Mouse (Mus musculus) cerebellum, adult 8-10 months (tissue): ENCODE measurements at regions not wholly inside any gene's neighbourhood (a gene's known extent, or its start where the extent isn't known, plus 50 kb on each side); places are given as distances from the start of the nearest gene placed in this dataset.

ENCODE experiments used
- DNase-seq: peaks from one replicate; pipeline ENCODE4 v3.0.0; 2022

GRCm38 (mm10) chr12:69452986-69453385 is 80.7 kb upstream of the Gm9887 start:
- DNase-seq: no peak

- no peak for DNase-seq
Observed at GRCm38 (mm10) chr12:69451110-69451509, 78.9 kb upstream of the Gm9887 start.

GRCm38 (mm10) chr12:69447962-69448767 is 75.9 kb upstream of the Gm9887 start:
- no peak for DNase-seq

- no peak for DNase-seq
Observed at GRCm38 (mm10) chr12:69447322-69447827, 75.1 kb upstream of the Gm9887 start.

GRCm38 (mm10) chr12:69446468-69447321 is 74.4 kb upstream of the Gm9887 start:
- DNase-seq: no peak

GRCm38 (mm10) chr12:69446085-69446467 is 73.8 kb upstream of the Gm9887 start:
- no peak for DNase-seq

- DNase-seq: no peak
Observed at GRCm38 (mm10) chr12:69442321-69442720, 70.1 kb upstream of the Gm9887 start.

GRCm38 (mm10) chr12:69441764-69442163 is 69.5 kb upstream of the Gm9887 start:
- DNase-seq: no peak

- DNase-seq: no peak
Observed at GRCm38 (mm10) chr12:69438271-69438670, 66.0 kb upstream of the Gm9887 start.

GRCm38 (mm10) chr12:69436839-69437501 is 64.7 kb upstream of the Gm9887 start:
- DNase-seq: no peak

GRCm38 (mm10) chr12:69434315-69434714 is 62.1 kb upstream of the Gm9887 start:
- DNase-seq: no peak

- DNase-seq: no peak
Observed at GRCm38 (mm10) chr12:69432086-69432485, 59.8 kb upstream of the Gm9887 start.

GRCm38 (mm10) chr12:69428108-69428507 is 55.9 kb upstream of the Gm9887 start:
- DNase-seq: no peak

GRCm38 (mm10) chr12:69425610-69426009 is 53.4 kb upstream of the Gm9887 start:
- no peak for DNase-seq

GRCm38 (mm10) chr12:69424971-69425370 is 52.7 kb upstream of the Gm9887 start:
- DNase-seq: no peak
